27 mouse cellular contexts compared by ENCODE assay signal in genomic region chr8:94121625-94122024, GRCm38 (mm10). TPM values are rescaled to one million over a fixed set of nuclear protein-coding genes. Genes with fewer than 3 reads are reported as not detected.
DNase-seq lines count a peak whose midpoint lies in the region; ATAC-seq and TF ChIP-seq lines count a peak whose summit lies in the region.
"Had no signal": no experiment of that assay in that cellular context is flagged by ENCODE, and none has a peak within 500 bp of the region (broad histone marks: within the 10 kb centered on the region; RNA-seq: fewer than 3 reads in every experiment).

No protein-coding gene starts in this region.

- H3K4me1 ChIP-seq in forebrain, embryonic 16.5 days (replicated peaks; ENCODE audit: control insufficient read depth, insufficient read depth, low read length), result peaks cover 29% of the 10 kb centered on the region
- H3K4me1 ChIP-seq: lung, embryonic 15.5 days had no signal

- intact Hi-C loops in gastrocnemius, postnatal 36 days (cut with DNase I), result no loop called here

- WGBS in forebrain, embryonic 16.5 days, result 66% methylated on average over 9 of the region's 9 CpGs

- H3K9ac ChIP-seq in forebrain, embryonic 16.5 days (replicated peaks; ENCODE audit: low read depth, low read length), result no peak overlapping the region
- H3K9ac ChIP-seq: embryonic facial prominence, embryonic 15.5 days; heart, embryonic 15.5 days; liver, embryonic 12.5 days; lung, embryonic 15.5 days; neural tube, embryonic 13.5 days had no signal

- no peaks in the 10 kb centered on the region for H3K27me3 ChIP-seq in forebrain, embryonic 16.5 days (replicated peaks; ENCODE audit: control insufficient read depth, insufficient read depth, low read length)
- H3K27me3 ChIP-seq: embryonic facial prominence, embryonic 15.5 days; heart, embryonic 15.5 days; lung, embryonic 15.5 days; neural tube, embryonic 13.5 days had no signal

- no peak overlapping the region for H3K4me3 ChIP-seq in layer of hippocampus, adult 2 months
- H3K4me3 ChIP-seq in forebrain, embryonic 16.5 days (replicated peaks; ENCODE audit: low read length), result no peak overlapping the region
- H3K4me3 ChIP-seq: embryonic facial prominence, embryonic 15.5 days; heart, embryonic 15.5 days; liver, embryonic 12.5 days; lung, embryonic 15.5 days; neural tube, embryonic 13.5 days had no signal

- ATAC-seq in forebrain, embryonic 16.5 days, result 0 out of 2 replicates have a peak, but pooled peaks have one; percentile 13
- ATAC-seq in inflammation-experienced regulatory T-cells, adult 6 months, result no peak
- ATAC-seq: activated CD4-positive, CD25-positive, alpha-beta regulatory T cell, adult 4 months; liver, embryonic 12.5 days had no signal

- no peak for TF ChIP-seq CTCF in layer of hippocampus, adult 2 months (conservative IDR thresholded peaks at IDR 0.05)

- peak in 1 of 2 experiments; percentile 27 for DNase-seq in layer of hippocampus, adult 2 months (ENCODE audit: low spot score in 2 of 2)
- no peak for DNase-seq in layer of hippocampus, postnatal 36 days
- peak; percentile 61 to 65 for DNase-seq in right cerebral cortex, postnatal 10 days (ENCODE audit: low spot score in 2 of 2)
- no peak for DNase-seq in right cerebral cortex, postnatal 4 days
- no peak for DNase-seq in Muller cell, postnatal 12 days (ENCODE audit: inconsistent ontology term)
- DNase-seq in gastrocnemius, postnatal 36 days, result no peak
- DNase-seq: adrenal gland, postnatal 14 days; cerebellum, adult 9-10 months; heart, adult 18-20 months; kidney, adult 2 months; kidney, postnatal 14 days had no signal

- H3K36me3 ChIP-seq in forebrain, embryonic 16.5 days (ENCODE audit: control insufficient read depth, insufficient read depth), result no peaks in the 10 kb centered on the region
- H3K36me3 ChIP-seq: embryonic facial prominence, embryonic 15.5 days; heart, embryonic 15.5 days; liver, embryonic 12.5 days; lung, embryonic 15.5 days; neural tube, embryonic 13.5 days had no signal

- peak overlapping the region; percentile 93 for H3K27ac ChIP-seq in layer of hippocampus, adult 2 months
- H3K27ac ChIP-seq in forebrain, embryonic 16.5 days (ENCODE audit: low read length), result no peak overlapping the region
- H3K27ac ChIP-seq: embryonic facial prominence, embryonic 15.5 days; heart, embryonic 15.5 days; liver, embryonic 12.5 days; lung, embryonic 15.5 days; macrophage; neural tube, embryonic 13.5 days had no signal

- no peak overlapping the region for H3K4me2 ChIP-seq in forebrain, embryonic 16.5 days (ENCODE audit: low read length)
- H3K4me2 ChIP-seq: embryonic facial prominence, embryonic 15.5 days; heart, embryonic 15.5 days; liver, embryonic 12.5 days; lung, embryonic 15.5 days; neural tube, embryonic 13.5 days had no signal

- H3K9me3 ChIP-seq in forebrain, embryonic 16.5 days (ENCODE audit: control insufficient read depth, low read length), result no peaks in the 10 kb centered on the region
- H3K9me3 ChIP-seq: embryonic facial prominence, embryonic 15.5 days; heart, embryonic 15.5 days; liver, embryonic 12.5 days; lung, embryonic 15.5 days; neural tube, embryonic 13.5 days had no signal

RNA-seq across cellular contexts. Expression of gene Mt4, which starts 15.4 kb away (rescaled TPM):
- total RNA-seq in layer of hippocampus, adult 2 months (2021), result not detected
- not detected for total RNA-seq in layer of hippocampus, postnatal 36 days (2021)
- not detected in 2 replicates for polyA plus RNA-seq in forebrain, embryonic 16.5 days (2015; fragmentation: Nextera tagmentation; extraction: Ambion mirVana)
- total RNA-seq in gastrocnemius, postnatal 36 days (2021), result not detected
- not detected for polyA plus RNA-seq in inflammation-experienced regulatory T-cells, adult 6 months (2017; shearing (Covaris generic))
- total RNA-seq: adrenal gland, postnatal 14 days; CH12.LX; gastrocnemius, adult 8-10 months; heart, adult 18-20 months; hematopoietic stem cell, adult 5-6 weeks; left cerebral cortex, adult 8-10 months; monocyte, adult 5-6 weeks had no signal
- polyA plus RNA-seq: activated CD4-positive, CD25-positive, alpha-beta regulatory T cell, adult 4 months; heart, embryonic 15.5 days; kidney, adult 2 months; limb, embryonic 11.5 days; liver, embryonic 12.5 days; lung, embryonic 15.5 days; macrophage; neural tube, embryonic 13.5 days; small intestine, adult 2 months had no signal

RNA-seq across cellular contexts. Expression of gene Bbs2, which starts 22.9 kb away (rescaled TPM):
- total RNA-seq in layer of hippocampus, adult 2 months (2021), result 10 to 100 TPM; 27.6 to 31.4 TPM
- 10 to 100 TPM; 21.7 to 27.3 TPM for total RNA-seq in layer of hippocampus, postnatal 36 days (2021)
- 19.8 and 21.0 TPM in 2 replicates for polyA plus RNA-seq in forebrain, embryonic 16.5 days (2015; fragmentation: Nextera tagmentation; extraction: Ambion mirVana)
- 1 to 10 TPM; 2.3 to 3.0 TPM for total RNA-seq in gastrocnemius, postnatal 36 days (2021)
- polyA plus RNA-seq in inflammation-experienced regulatory T-cells, adult 6 months (2017; shearing (Covaris generic)), result 1 to 10 TPM; 1.6 to 9.5 (median 5.9) TPM

RNA-seq across cellular contexts. Expression of gene Mt3, which starts 30.8 kb away (rescaled TPM):
- total RNA-seq in layer of hippocampus, adult 2 months (2021), result 1,000 to 10,000 TPM; 1,175 to 1,192 TPM
- 1,000 to 10,000 TPM; 1,130 to 1,248 TPM for total RNA-seq in layer of hippocampus, postnatal 36 days (2021)
- polyA plus RNA-seq in forebrain, embryonic 16.5 days (2015; fragmentation: Nextera tagmentation; extraction: Ambion mirVana), result 191 and 212 TPM in 2 replicates
- total RNA-seq in gastrocnemius, postnatal 36 days (2021), result 1 to 10 TPM; 2.2 to 7.5 TPM
- 1 to 10 TPM in 1 of 3 experiments, not detected in 2; 5.9 TPM for polyA plus RNA-seq in inflammation-experienced regulatory T-cells, adult 6 months (2017; shearing (Covaris generic))
- total RNA-seq: hematopoietic stem cell, adult 5-6 weeks; monocyte, adult 5-6 weeks had no signal
- polyA plus RNA-seq: activated CD4-positive, CD25-positive, alpha-beta regulatory T cell, adult 4 months; macrophage had no signal

RNA-seq across cellular contexts. Expression of gene Mt2, which starts 50.8 kb away (rescaled TPM):
- 100 to 1,000 TPM; 545 to 546 TPM for total RNA-seq in layer of hippocampus, adult 2 months (2021)
- 100 to 1,000 TPM; 418 to 575 TPM for total RNA-seq in layer of hippocampus, postnatal 36 days (2021)
- 30.4 and 42.4 TPM in 2 replicates for polyA plus RNA-seq in forebrain, embryonic 16.5 days (2015; fragmentation: Nextera tagmentation; extraction: Ambion mirVana)
- 100 to 1,000 TPM in 1 of 2 experiments, 10 to 100 TPM in 1; 87.9 to 112 TPM for total RNA-seq in gastrocnemius, postnatal 36 days (2021)
- under 1 TPM in 1 of 3 experiments, not detected in 2; 0.94 TPM for polyA plus RNA-seq in inflammation-experienced regulatory T-cells, adult 6 months (2017; shearing (Covaris generic))
- total RNA-seq: monocyte, adult 5-6 weeks had no signal
- polyA plus RNA-seq: activated CD4-positive, CD25-positive, alpha-beta regulatory T cell, adult 4 months had no signal

RNA-seq across cellular contexts. Expression of gene Mt1, which starts 57.3 kb away (rescaled TPM):
- 100 to 1,000 TPM; 636 to 650 TPM for total RNA-seq in layer of hippocampus, adult 2 months (2021)
- total RNA-seq in layer of hippocampus, postnatal 36 days (2021), result 100 to 1,000 TPM; 532 to 675 TPM
- 75.0 and 96.2 TPM in 2 replicates for polyA plus RNA-seq in forebrain, embryonic 16.5 days (2015; fragmentation: Nextera tagmentation; extraction: Ambion mirVana)
- total RNA-seq in gastrocnemius, postnatal 36 days (2021), result 100 to 1,000 TPM in 1 of 2 experiments, 10 to 100 TPM in 1; 99.6 to 103 TPM
- 10 to 100 TPM in 1 of 3 experiments, 1 to 10 TPM in 2; 1.5 to 11.0 (median 2.6) TPM for polyA plus RNA-seq in inflammation-experienced regulatory T-cells, adult 6 months (2017; shearing (Covaris generic))

Comparison
In these comparisons a context has a peak if more than half of its experiments do, and no peak if none do; other contexts are left out.
1. DNase-seq: peak in right cerebral cortex, postnatal 10 days (2 of 2); none in layer of hippocampus, postnatal 36 days (0 of 2), right cerebral cortex, postnatal 4 days (single experiment), Muller cell, postnatal 12 days (single experiment) and gastrocnemius, postnatal 36 days (0 of 2).
2. RNA of gene Bbs2, which starts 22.9 kb away (total RNA-seq): 27.6 to 31.4 TPM in layer of hippocampus, adult 2 months and 21.7 to 27.3 TPM in layer of hippocampus, postnatal 36 days; 2.3 to 3.0 TPM in gastrocnemius, postnatal 36 days; every median in the first group is over 4 times any median in the second.
3. RNA of gene Mt3, which starts 30.8 kb away (total RNA-seq): 1,130 to 1,248 TPM in layer of hippocampus, postnatal 36 days and 1,175 to 1,192 TPM in layer of hippocampus, adult 2 months; 2.2 to 7.5 TPM in gastrocnemius, postnatal 36 days; every median in the first group is over 100 times any median in the second.